Mouse (Mus musculus) Muller cell, postnatal 12 days (primary cell): ENCODE measurements at regions not wholly inside any gene's neighbourhood (a gene's known extent, or its start where the extent isn't known, plus 50 kb on each side); places are given as distances from the start of the nearest gene placed in this dataset.
"Not testable (repeated sequence)": the region's sequence is repeated elsewhere in the genome, so short reads cannot be mapped to it uniquely, and the experiment has no call there.

Experiments
- DNase-seq: peaks from one replicate; pipeline ENCODE4 v3.0.0-alpha.2; 2015; ENCODE audit errors: inconsistent ontology term

DNA sequence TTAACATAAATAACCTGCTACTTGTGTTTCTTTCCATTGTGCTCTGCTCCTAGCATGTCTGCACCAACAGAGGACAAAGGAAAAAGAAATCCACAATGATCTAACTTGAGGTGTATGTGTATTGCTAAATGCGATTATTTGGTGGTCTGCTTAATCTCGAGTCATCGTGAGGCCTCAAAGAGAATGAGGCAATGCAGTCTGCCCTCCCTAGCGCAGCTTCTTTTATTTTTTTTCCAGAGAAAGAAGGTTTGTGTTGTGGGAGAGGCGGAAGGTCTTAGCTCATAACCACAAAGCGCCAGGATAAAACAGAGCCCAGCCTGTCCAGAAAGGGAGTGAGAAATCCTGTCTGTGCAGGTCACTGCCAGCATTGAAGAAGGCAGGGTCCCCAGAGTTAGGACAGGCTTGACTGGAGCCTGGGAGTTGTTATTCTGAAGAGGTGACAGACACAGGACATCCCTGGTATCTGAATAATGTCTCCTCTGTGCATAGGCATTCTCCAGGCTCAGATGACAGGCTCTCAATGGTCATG lies 751.3 kb upstream of the Intu start:
- peak; percentile 45 for DNase-seq

DNA sequence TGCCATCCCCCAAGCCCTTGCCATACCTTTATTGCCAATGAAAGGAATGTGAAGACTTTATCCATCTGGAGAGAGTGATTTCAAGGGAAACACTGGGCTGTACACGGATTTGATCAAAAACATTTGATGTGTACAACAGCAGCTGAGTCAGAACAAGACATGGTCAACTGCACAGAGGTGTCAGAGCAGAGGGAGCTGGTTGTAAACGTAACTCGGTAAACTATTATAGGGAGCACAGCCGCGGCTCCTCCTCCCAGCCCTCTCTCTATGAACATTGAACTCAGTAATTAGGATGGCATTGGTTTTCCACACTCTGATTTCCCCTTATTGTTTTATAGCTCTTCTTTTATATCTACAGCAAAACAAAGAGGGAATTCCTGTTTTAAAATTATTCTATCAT lies 750.8 kb upstream of the Intu start:
- DNase-seq: no peak

DNA sequence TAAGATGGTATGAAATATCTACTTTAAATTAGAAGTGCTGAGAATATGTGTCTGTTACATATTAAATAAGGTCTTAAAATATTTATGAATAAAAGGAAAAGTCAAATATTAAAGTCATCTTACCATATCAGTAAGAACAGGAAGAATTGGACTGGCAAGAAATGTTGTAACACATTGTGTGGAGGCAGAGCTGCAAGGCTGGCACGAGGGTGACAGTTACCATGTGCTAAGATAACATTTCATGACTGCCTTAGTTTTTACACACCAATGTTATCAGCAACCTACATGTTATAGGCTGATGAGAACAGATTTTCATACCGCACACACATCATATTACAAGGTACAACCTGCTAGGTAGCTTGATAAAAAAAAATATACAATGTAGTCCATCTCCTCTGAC lies 746.2 kb upstream of the Intu start:
- DNase-seq: no peak

DNA sequence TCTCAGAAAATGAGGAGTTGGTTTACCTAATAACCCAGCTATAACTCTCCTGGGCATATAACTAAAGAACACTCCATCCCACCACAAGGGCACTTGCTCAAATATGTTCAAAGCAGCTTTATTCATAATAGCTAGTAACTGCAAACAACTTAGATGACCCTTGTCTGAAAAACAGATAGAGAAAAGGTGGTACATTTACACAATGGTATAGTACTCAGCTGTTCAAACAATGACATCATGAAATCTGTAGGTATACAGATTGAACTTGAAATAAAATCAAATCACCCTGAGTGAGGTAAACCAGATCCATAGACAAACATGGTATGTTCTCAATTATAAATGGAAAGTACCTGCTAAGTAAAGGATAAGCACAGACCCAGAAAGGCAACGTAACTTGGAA lies 721.5 kb upstream of the Intu start:
- no peak for DNase-seq

DNA sequence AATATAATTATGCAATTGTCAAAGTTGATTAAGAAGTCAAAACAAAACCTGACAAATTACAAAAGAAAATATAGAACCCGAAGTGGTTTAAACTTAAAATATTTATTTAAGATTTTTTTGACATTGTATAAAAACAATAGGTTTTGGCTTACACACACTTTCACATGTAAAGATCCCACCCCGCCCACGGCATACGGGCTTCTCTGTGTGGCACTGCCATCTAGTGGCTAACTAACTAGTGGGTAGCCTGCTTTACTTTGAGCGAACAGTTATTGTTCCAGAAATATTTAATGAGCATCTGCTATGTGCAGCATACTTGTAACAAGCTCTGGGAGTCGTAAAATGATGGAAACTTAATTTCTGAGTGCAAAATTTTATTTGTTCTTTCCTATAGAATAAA lies 716.3 kb upstream of the Intu start:
- peak; percentile 56 for DNase-seq

DNA sequence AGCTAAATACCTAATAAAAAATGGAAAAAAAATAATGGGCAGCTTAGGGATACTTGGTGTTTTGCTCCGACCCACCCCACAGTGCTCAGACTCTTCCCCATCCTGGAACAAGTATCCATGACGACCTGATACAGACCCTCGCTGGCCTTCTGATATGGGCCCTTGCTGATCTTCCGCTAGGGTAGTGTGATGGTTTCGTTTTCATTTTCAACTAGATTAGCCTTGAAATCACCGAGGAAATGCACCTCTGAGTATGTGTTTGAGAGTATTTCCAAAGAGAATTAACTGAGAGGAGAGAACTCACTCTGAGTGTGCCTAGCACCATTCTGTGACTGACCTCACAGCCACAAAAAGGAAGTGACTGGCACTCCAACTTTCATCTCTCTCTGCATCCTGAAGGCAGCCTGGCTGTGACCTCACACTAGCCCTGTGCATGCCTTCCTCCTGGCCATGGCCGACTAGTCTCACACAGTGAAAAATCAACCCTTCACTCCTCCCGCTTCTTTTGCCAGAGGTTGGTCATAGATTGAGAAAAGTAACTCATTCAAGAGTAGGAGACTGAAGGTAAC lies 700.5 kb upstream of the Intu start:
- no peak for DNase-seq

DNA sequence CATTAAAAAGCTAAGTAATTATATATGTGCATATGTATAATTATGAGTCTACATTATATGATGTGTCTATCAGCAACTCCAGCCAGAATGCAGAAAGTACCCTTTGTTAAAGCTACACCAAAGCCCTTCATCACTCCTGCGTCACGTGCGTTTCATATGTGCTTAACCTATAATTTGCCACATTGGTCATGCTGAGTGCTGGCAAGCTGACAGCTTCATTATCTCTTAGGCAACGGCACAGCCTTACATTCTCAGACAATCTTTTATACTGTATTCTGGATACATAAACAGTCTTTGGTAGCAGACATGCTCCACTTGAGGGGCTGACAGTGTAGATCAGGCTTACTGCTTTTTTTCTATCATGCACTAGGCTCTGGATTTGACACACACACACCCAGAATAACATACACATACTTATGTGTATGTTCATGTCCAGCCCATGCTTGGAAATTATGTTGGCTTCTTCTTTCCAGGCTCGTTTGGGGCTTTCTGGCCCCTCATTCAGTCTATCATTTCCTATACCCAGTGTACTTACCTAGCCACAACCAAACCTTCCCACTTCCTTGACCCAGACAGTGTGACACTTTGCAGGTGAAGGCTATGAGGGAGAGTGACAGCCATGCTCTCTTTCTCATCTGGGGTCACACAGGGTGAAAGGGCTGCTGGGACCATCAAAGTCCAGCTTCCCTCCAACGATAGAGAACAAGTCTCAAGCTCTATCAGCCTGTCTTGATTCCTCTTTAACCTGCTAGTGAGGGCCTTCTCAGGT lies 692.5 kb upstream of the Intu start:
- DNase-seq: no peak

DNA sequence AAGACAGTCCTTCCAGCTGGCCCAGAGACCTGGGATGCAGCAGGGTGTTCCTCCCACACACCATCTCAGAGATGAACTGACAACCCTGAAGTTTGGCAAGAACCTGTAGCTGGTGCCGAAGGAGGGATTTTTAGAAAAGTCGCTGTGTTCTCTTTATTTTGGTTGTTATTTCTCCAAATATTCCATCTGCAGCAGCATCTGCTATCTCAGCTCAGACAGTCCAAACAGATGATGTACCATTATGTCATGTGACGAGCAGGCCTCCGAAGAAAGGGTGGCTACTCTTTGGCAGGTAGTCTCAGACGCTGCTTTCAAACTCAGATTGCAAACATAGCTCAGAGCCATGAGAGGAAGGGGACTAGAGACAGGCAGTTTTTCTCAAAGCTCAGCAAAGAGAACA lies 690.1 kb upstream of the Intu start:
- no peak for DNase-seq

DNA sequence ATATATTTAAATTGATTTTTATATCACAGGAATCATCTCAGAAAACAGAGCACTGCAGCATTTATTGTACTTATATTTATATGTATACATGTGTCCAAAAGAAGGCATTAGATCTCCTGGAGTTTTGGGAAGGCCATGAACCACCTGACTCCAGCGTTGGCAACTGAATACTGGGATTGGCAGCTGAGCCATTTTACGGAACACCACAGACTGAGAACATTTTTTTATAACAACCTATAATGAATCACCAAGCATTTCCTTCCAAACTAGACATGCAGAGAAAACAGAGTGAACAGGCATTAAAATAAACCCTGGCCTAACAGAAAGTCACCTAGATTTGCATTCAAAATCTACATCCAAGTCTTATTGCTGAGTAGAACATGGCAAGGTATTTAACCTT lies 686.0 kb upstream of the Intu start:
- DNase-seq: no peak

DNA sequence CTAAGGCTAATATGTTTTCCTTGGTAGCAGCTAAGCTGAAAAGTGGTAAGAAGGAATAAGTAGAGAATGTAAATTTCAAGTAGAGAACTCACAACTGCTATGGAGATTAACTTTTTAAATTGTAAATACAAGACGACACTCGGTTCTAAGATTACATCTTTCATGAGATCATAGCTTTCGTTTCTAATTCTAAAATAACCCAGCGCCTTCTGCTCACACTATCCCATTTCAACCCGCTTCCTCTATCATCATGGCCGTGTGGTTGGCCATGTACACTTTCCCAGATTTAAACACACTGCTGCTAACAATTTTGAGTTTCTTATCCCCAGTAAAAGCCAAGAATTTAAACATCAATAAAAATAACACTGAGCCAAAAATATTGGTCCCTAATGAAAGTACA lies 682.3 kb upstream of the Intu start:
- DNase-seq: no peak

DNA sequence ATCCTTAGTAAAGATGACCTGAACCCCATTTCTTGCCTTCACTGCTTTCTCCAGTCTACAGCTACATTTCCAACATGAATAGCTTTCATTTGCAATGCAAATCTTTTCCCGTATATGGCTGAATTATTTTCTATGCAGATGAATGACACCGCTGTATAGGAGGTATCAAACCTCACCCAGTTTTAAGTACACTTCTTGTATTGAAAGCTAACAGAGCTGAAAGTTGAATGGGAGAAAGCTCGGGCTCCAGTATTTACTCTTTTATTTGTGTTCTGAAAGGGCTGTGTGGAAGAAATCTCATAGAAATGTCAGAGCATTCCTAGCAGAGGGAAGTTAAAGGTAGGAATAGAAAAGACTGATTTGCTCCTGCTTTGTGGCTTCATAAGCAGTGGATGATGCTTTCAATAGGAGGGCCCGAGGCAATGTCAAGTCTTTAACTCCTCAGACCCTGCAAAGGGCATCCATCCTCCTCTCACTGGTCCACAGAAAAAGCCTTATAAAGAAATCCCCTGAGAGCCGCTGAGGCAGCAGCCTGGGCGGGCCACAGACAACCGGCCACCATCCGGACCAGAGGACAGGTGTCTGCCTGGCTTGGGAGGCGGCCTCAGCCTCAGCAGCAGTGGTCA lies 673.8 kb upstream of the Intu start:
- DNase-seq: no peak

DNA sequence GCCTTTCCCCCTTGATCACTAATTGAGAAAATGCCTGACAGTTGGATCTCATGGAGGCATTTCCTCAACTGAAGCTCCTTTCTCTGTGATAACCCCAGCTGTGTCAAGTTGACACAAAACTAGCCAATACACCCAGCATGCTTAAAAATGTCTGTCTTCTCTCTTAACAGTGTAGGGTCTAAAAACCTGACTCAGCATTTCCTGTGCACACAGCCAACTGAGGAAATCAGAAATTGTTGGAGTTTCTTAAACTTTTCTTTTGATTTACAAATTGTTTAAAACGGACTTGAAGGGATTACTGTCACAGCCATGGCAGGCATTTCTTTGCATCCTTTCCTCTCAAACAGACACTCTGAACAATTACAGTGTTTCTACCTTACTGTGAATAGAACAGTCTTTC lies 655.0 kb upstream of the Intu start:
- DNase-seq: not testable (repeated sequence)

DNA sequence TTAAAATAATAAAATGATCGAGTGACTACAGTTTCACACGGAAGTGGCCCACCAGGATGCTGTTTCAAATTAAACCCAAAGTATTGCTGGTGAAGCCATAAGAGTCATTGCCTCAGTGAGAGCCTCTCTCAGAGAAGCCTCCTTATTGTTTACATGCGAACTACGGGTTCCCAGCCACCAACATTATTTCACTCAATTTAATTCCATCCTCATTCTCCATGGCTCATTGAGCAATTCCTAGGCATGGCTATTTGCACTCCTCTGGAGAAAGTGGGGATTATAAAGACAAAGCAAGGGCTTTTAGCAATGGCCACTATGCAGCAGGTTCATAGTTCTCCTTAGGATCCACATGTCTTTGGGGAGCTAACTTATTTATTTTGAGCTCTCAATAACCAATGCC lies 646.7 kb upstream of the Intu start:
- DNase-seq: no peak

DNA sequence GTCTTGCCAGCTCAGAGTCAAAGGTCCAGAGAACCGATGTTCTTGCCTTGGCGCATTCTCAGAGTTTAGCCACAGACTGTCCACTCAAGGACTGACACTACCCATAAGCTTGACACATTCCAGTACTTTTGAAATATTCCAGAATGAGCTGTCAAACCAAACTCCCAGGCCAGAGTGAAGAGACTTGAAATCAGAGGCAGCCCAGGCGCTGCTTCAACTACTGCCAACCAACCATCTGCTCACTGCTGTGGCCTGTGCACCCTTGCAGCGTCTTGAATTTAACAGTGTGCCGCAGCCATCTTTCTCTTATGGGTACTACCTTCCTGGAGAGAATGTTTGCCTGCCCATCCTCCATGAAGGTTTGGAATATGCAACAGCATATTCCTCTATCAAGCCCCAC lies 642.7 kb upstream of the Intu start:
- no peak for DNase-seq

DNA sequence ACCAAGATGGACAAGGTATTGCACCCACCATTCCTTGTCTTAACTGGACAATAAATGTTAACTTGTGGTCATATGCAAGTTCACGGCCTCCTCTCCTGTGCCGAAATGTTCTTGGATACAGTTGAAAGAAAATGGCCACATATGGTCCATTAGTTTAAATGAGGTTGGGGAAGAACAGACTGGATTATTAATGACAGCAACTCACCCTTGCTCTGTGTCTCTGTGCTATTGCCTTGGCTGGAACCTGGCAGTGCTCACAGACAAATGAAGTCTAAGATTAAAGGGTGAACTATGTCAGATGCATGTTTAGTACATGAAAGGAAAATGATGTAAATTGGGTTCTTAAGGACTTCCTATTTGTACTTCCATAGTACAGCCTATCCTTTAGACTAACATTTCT lies 641.9 kb upstream of the Intu start:
- no peak for DNase-seq

DNA sequence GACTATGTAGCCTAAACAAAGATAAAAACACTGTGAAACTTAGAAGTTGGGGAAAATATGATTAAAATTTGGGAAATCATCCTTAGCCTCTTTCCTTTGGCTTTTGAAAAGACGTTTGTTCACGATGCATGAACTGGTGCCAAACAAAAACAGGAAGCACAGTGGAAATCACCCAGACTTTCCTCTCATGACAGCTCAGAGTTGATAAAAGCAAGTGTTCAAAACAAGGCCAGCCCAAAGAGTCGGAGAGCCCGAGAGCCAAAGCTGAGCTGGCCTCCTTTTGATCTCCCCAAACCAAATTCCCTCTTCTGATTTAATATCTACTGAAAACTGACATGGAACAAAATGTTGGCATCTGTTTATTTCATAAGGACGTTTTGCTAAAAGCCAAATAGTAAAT lies 632.1 kb upstream of the Intu start:
- DNase-seq: no peak

DNA sequence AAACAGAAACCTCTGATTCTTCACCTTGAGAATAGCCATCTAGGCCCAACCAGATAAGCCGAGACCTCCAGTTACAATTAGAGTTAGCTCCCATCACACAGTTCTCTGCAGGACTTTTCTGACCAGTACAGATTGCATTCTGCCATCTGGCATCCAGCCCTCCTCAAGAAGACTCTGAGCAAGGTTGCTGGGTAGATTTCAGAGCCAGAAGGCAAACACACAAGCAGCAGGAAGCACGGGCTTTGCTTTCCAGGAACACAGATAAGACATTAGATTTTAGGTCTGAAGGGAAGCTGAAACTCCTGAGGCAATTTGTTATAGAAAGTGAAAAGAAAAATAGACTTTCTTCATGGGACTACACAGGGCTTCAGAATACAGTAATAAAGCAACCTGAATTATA lies 630.9 kb upstream of the Intu start:
- DNase-seq: no peak

DNA sequence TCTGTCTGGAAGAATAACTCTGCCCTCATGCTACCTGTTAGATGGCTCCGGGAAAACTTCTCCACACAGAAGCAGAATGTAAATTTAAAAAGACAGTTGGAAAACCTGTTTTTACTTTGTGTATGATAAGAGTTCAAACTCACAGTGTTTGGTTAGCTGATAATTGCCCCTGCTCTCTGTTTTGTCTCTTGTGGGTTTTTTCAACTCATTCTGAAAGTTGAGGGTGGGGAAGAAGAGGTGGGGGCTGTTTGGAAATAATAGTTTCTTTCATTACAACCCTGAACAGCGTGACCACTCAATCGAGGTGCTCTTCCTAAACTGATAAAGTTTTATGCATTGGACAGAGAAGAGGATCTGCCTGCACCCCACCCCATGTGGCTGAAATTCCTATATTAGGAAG lies 626.7 kb upstream of the Intu start:
- DNase-seq: no peak

DNA sequence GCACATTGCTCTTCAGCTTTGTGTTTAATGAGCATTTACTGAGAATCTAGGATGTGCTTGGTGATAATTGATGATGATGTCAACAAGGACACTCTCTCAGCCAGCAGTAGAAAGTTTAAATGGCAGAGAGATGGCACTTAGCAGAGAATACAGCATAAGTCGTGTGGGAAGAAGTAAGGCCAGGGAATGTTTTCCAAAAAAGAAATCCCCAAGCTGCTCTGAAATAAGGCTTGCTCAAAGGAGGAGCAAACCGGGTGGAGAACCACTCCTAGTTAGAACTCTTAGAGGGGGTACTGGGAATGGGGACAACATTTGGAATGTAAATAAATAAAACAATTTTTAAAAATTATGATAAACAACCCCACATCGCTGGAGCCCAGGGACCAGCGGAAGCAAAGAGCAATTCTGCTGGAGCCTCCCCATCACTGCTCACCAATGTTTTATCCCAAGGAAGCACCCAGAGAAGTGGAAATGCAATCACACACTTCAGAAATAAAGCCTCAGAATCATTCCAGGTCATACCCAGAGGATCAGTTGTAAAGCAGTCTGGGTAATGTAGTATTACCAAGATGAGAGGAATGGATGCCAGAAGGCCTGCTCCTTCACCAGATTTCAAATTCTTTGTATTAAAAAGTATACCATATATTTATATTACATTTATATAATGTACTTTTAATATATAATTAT lies 622.3 kb upstream of the Intu start:
- DNase-seq: no peak

DNA sequence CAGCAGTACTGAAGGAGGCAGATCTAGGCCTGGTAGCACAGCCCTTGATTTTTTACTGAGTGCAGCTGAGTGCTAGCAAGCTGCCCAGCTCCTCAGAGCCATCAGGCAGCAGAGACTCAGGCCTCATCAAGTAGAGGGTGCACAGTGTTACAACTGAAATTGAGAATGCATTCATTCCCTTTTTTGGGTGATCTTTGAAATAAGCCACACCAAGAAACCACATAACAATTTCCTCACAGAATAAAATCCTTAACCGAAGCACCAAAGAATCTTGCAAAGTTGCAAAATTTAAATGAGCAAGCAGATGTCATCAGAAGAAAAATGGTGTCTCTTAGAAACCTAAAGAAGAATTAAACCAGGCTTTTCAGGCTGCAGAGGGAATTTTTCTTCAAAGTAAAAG lies 621.4 kb upstream of the Intu start:
- no peak for DNase-seq

DNA sequence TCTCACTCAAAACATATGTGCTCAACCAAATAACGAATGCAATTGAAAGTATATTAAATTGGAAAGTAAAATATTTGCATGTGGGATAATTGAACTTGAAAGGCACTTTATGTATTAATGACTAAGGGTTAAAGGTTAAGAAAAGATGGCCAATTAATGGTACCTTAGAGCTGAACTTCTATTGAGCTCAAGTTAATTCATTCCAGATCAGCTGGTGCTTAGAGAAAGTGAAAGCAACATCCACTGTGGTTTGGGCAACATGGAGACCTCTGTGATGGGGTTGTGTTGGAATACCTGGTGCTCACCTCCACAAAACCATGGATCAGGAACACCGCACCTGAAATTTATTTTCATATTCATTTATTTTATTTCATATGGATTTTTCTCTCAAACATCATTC lies 612.5 kb upstream of the Intu start:
- DNase-seq: no peak

DNA sequence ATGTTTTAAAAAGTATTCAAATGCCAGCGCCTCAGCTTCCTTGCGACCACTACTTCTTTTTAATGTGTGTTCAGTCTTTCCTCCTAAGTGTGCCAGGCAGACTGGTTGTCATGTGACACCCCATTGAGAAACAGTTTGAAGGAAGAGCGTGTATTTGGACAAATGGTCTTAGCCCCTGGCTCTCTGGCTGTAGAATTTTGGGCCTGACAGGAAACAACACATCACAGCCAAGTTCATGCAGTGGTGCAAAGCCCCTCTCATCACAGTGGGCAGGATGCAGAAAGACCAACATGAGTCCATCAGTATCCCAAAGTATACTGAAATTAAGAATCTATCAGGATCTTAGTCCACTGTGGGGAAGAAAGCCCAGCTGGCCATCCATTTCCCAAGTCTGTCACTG lies 605.6 kb upstream of the Intu start:
- DNase-seq: no peak

DNA sequence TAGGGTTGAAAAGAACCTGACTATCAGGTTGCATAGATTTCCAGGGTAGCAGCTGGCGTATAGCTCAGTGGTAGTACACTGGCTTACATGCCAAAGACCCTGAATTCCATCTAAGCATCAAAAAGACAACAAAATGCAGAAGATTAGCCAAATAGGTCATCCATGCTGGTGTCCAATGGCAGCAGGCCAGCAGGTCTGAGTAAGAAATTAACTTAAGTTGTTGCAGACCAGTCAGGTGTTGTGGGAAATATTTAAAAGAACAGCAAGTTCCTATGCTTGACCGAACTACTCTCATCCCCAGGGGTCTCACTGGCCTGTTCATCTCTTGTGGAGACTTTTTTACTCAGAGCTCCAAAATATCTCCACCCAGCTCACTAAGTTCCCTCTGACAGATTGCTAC lies 602.7 kb upstream of the Intu start:
- DNase-seq: no peak
